Mouse (Mus musculus) liver, embryonic 11.5 days (tissue): ENCODE results near the gene Lrrc9. TPM values are rescaled to one million over a fixed set of nuclear protein-coding genes. Genes with fewer than 3 reads are reported as not detected.
A peak's percentile ranks its signal among the peaks of the same experiment; 100 is the strongest.

ENCODE experiments used
- ATAC-seq: fragments of 200-750 bp; cut with Nextera tagmentation; replicated peaks from 2 replicates; pipeline ENCODE4 v1.8.0; 2017; ENCODE audit warnings: moderate number of reproducible peaks, mild to moderate bottlenecking, moderate TSS enrichment, moderate library complexity; ENCODE audit not compliant: low FRiP score
- DNase-seq: peaks from one replicate; pipeline ENCODE4 v3.0.0-alpha.2; 2017; ENCODE audit warnings: low spot score
- H3K27ac ChIP-seq: fragments of 300-500 bp; sonication (generic); 2 replicates; pipeline ENCODE4 v1.5.1; 2014; ENCODE audit warnings: mild to moderate bottlenecking, low read depth, low read length, control low read depth
- H3K27me3 ChIP-seq: fragments of 300-500 bp; sonication (generic); replicated peaks from 2 replicates; pipeline ENCODE4 v1.6.1; 2014; ENCODE audit warnings: low read length, mixed read lengths; ENCODE audit not compliant: control insufficient read depth, insufficient read depth
- H3K36me3 ChIP-seq: fragments of 300-500 bp; sonication (generic); 2 replicates; pipeline ENCODE4 v1.6.1; 2014; ENCODE audit warnings: mild to moderate bottlenecking, low read length, moderate library complexity, mixed read lengths; ENCODE audit not compliant: control insufficient read depth, insufficient read depth
- H3K4me1 ChIP-seq: fragments of 300-500 bp; sonication (generic); replicated peaks from 2 replicates; pipeline ENCODE4 v1.6.1; 2014; ENCODE audit warnings: low read length, mixed read lengths; ENCODE audit not compliant: control insufficient read depth, insufficient read depth
- H3K4me2 ChIP-seq: fragments of 300-500 bp; sonication (generic); 2 replicates; pipeline ENCODE4 v1.6.1; 2014; ENCODE audit warnings: mild to moderate bottlenecking, control low read depth, moderate library complexity
- H3K4me3 ChIP-seq: fragments of 300-500 bp; sonication (generic); 2 replicates; pipeline ENCODE4 v1.5.1; 2014; ENCODE audit warnings: low read depth, low read length, control low read depth
- H3K9ac ChIP-seq: fragments of 300-500 bp; sonication (generic); 2 replicates; pipeline ENCODE4 v1.6.1; 2014; ENCODE audit warnings: low read depth, low read length, control low read depth
- H3K9me3 ChIP-seq: fragments of 300-500 bp; sonication (generic); 2 replicates; pipeline ENCODE4 v1.6.1; 2016; ENCODE audit warnings: low read length, inconsistent platforms, mixed read lengths; ENCODE audit not compliant: control insufficient read depth
- WGBS: fragments of 180-500 bp; shearing (Covaris S2); extraction: QIAGEN DNeasy Blood & Tissue Kit; methylation state at CpG from one replicate; pipeline ENCODE4 v1.1.7; 2014; 5-methylcytosine and 5-hydroxymethylcytosine counted together
- polyA plus RNA-seq: library from polyadenylated mRNA; unstranded; fragments of >200 nt; fragmentation: Nextera tagmentation; extraction: Ambion mirVana; gene quantifications from 2 replicates; pipeline ENCODE4 v1.2.1, GENCODE M21; 2014

Gene Lrrc9
- polyA plus RNA-seq, 1 experiment from 2014 or later, result 0.58 TPM

- H3K4me1 ChIP-seq, result no peaks in the 10 kb centered on the region
- no peak overlapping the region for H3K27ac ChIP-seq
- no peaks in the 10 kb centered on the region for H3K36me3 ChIP-seq
- WGBS, result 41% methylated on average over 5 of the region's 5 CpGs
- no peaks in the 10 kb centered on the region for H3K27me3 ChIP-seq
- no peak for DNase-seq
- H3K4me2 ChIP-seq, result peak overlapping the region; percentile 39
- H3K9ac ChIP-seq, result no peak overlapping the region
- no peak overlapping the region for H3K4me3 ChIP-seq
- ATAC-seq, result no peak
- H3K9me3 ChIP-seq, result no peaks in the 10 kb centered on the region
Observed at GRCm38 (mm10) chr12:72461894-72462530, 20.3 kb downstream of the Lrrc9 start.

GRCm38 (mm10) chr12:72465826-72466501, 24.3 kb downstream of the Lrrc9 start:
- ATAC-seq (no peak), DNase-seq (no peak)
- Histone ChIP-seq H3K9me3 (no peaks in the 10 kb centered on the region), H3K4me1 (no peaks in the 10 kb centered on the region), H3K27ac (no peak overlapping the region), H3K36me3 (no peaks in the 10 kb centered on the region), H3K27me3 (no peaks in the 10 kb centered on the region), H3K4me3 (no peak overlapping the region), H3K4me2 (no peak overlapping the region), H3K9ac (no peak overlapping the region)
- 83% methylated on average over 5 of the region's 5 CpGs for WGBS

GRCm38 (mm10) chr12:72467269-72467668, 25.6 kb downstream of the Lrrc9 start:
- H3K27me3 ChIP-seq, result no peaks in the 10 kb centered on the region
- H3K27ac ChIP-seq, result no peak overlapping the region
- H3K4me1 ChIP-seq, result no peaks in the 10 kb centered on the region
- H3K4me2 ChIP-seq, result no peak overlapping the region
- DNase-seq (no peak), ATAC-seq (no peak)
- no peak overlapping the region for H3K4me3 ChIP-seq
- no peaks in the 10 kb centered on the region for H3K36me3 ChIP-seq
- WGBS, result 83% methylated on average over 1 of the region's 1 CpGs
- H3K9me3 ChIP-seq, result no peaks in the 10 kb centered on the region
- H3K9ac ChIP-seq, result no peak overlapping the region

- no peak overlapping the region for H3K4me3 ChIP-seq
- H3K9ac ChIP-seq, result no peak overlapping the region
- ATAC-seq, result no peak
- no peak overlapping the region for H3K27ac ChIP-seq
- H3K9me3 ChIP-seq, result no peaks in the 10 kb centered on the region
- no peak overlapping the region for H3K4me2 ChIP-seq
- WGBS, result 83% methylated on average over 4 of the region's 4 CpGs
- H3K36me3 ChIP-seq, result no peaks in the 10 kb centered on the region
- no peaks in the 10 kb centered on the region for H3K27me3 ChIP-seq
- no peak for DNase-seq
- H3K4me1 ChIP-seq, result no peaks in the 10 kb centered on the region
Observed at GRCm38 (mm10) chr12:72467789-72468188, 26.1 kb downstream of the Lrrc9 start.

GRCm38 (mm10) chr12:72476773-72477450, 35.2 kb downstream of the Lrrc9 start:
- no peak for DNase-seq
- H3K9me3 ChIP-seq, result no peaks in the 10 kb centered on the region
- no peak for ATAC-seq
- 89% methylated on average over 2 of the region's 2 CpGs for WGBS
- no peak overlapping the region for H3K9ac ChIP-seq
- no peaks in the 10 kb centered on the region for H3K27me3 ChIP-seq
- H3K4me2 ChIP-seq, result no peak overlapping the region
- no peaks in the 10 kb centered on the region for H3K36me3 ChIP-seq
- no peaks in the 10 kb centered on the region for H3K4me1 ChIP-seq
- H3K4me3 ChIP-seq, result no peak overlapping the region
- no peak overlapping the region for H3K27ac ChIP-seq

GRCm38 (mm10) chr12:72482226-72482625, 40.6 kb downstream of the Lrrc9 start:
- Histone ChIP-seq H3K4me1 (no peaks in the 10 kb centered on the region), H3K9ac (no peak overlapping the region), H3K9me3 (no peaks in the 10 kb centered on the region), H3K27ac (no peak overlapping the region), H3K4me2 (no peak overlapping the region), H3K27me3 (no peaks in the 10 kb centered on the region), H3K36me3 (no peaks in the 10 kb centered on the region), H3K4me3 (no peak overlapping the region)
- DNase-seq (no peak), ATAC-seq (no peak)

- no peaks in the 10 kb centered on the region for H3K27me3 ChIP-seq
- H3K4me3 ChIP-seq, result no peak overlapping the region
- DNase-seq (no peak), ATAC-seq (no peak)
- no peak overlapping the region for H3K27ac ChIP-seq
- H3K4me2 ChIP-seq, result no peak overlapping the region
- H3K9ac ChIP-seq, result no peak overlapping the region
- no peaks in the 10 kb centered on the region for H3K36me3 ChIP-seq
- no peaks in the 10 kb centered on the region; the same call in 1 of the 2 replicates for H3K4me1 ChIP-seq
- H3K9me3 ChIP-seq, result no peaks in the 10 kb centered on the region
Observed at GRCm38 (mm10) chr12:72484872-72485271, 43.2 kb downstream of the Lrrc9 start.

GRCm38 (mm10) chr12:72487498-72487897, 45.8 kb downstream of the Lrrc9 start:
- no peak overlapping the region for H3K27ac ChIP-seq
- 48% methylated on average over 3 of the region's 3 CpGs for WGBS
- H3K36me3 ChIP-seq, result no peaks in the 10 kb centered on the region
- H3K4me3 ChIP-seq, result no peak overlapping the region
- H3K4me2 ChIP-seq, result no peak overlapping the region
- DNase-seq (no peak), ATAC-seq (no peak)
- H3K9me3 ChIP-seq, result no peaks in the 10 kb centered on the region
- H3K4me1 ChIP-seq, result no peaks in the 10 kb centered on the region; the same call in 1 of the 2 replicates
- no peak overlapping the region for H3K9ac ChIP-seq
- no peaks in the 10 kb centered on the region for H3K27me3 ChIP-seq
